Mouse (Mus musculus) hindbrain, embryonic 10.5 days (tissue): ENCODE measurements at regions not wholly inside any gene's neighbourhood (a gene's known extent, or its start where the extent isn't known, plus 50 kb on each side); places are given as distances from the start of the nearest gene placed in this dataset.

ENCODE experiments used
- DNase-seq: peaks from one replicate; pipeline ENCODE4 v3.0.0-alpha.2; 2017; ENCODE audit warnings: low spot score
- H3K27ac ChIP-seq: fragments of 300-500 bp; sonication (generic); 2 replicates; pipeline ENCODE4 v1.5.1; 2016; ENCODE audit warnings: mild to moderate bottlenecking, moderate library complexity
- H3K27me3 ChIP-seq: fragments of 300-500 bp; sonication (generic); 2 replicates; pipeline ENCODE4 v1.6.1; 2016; ENCODE audit warnings: mild to moderate bottlenecking; ENCODE audit not compliant: poor library complexity, insufficient read depth, severe bottlenecking
- H3K36me3 ChIP-seq: fragments of 300-500 bp; sonication (generic); 2 replicates; pipeline ENCODE4 v1.6.1; 2016; ENCODE audit warnings: mild to moderate bottlenecking, moderate library complexity
- H3K4me1 ChIP-seq: fragments of 300-500 bp; sonication (generic); replicated peaks from 2 replicates; pipeline ENCODE4 v1.6.1; 2016; ENCODE audit warnings: mild to moderate bottlenecking
- H3K4me3 ChIP-seq: fragments of 300-500 bp; sonication (generic); 2 replicates; pipeline ENCODE4 v1.5.1; 2016; ENCODE audit warnings: mild to moderate bottlenecking, moderate library complexity
- H3K9me3 ChIP-seq: fragments of 300-500 bp; sonication (generic); 2 replicates; pipeline ENCODE4 v1.6.1; 2016; ENCODE audit warnings: mild to moderate bottlenecking, moderate library complexity
- WGBS: fragments of 180-500 bp; shearing (Covaris S2); methylation state at CpG from one replicate; pipeline ENCODE4 v1.1.7; 2016; 5-methylcytosine and 5-hydroxymethylcytosine counted together

GRCm38 (mm10) chr16:24120836-24121235, 132.2 kb upstream of the Bcl6 start:
- Histone ChIP-seq H3K27me3 (no peaks in the 10 kb centered on the region), H3K9me3 (no peaks in the 10 kb centered on the region), H3K4me3 (no peak overlapping the region), H3K4me1 (no peaks in the 10 kb centered on the region), H3K27ac (no peak overlapping the region), H3K36me3 (no peaks in the 10 kb centered on the region)
- no peak for DNase-seq
- 56% methylated on average over 6 of the region's 6 CpGs for WGBS

GRCm38 (mm10) chr16:24118487-24118886, 129.8 kb upstream of the Bcl6 start:
- no peaks in the 10 kb centered on the region for H3K36me3 ChIP-seq

GRCm38 (mm10) chr16:24102854-24103690, 114.4 kb upstream of the Bcl6 start:
- DNase-seq = no peak
- Histone ChIP-seq H3K4me1 (no peaks in the 10 kb centered on the region), H3K9me3 (no peaks in the 10 kb centered on the region), H3K4me3 (no peak overlapping the region), H3K27ac (no peak overlapping the region), H3K36me3 (no peaks in the 10 kb centered on the region), H3K27me3 (no peaks in the 10 kb centered on the region)
- WGBS = 90% methylated on average over 8 of the region's 8 CpGs

More at GRCm38 (mm10) chr16:24118487-24118886, 129.8 kb upstream of the Bcl6 start:
- Histone ChIP-seq H3K9me3 (no peaks in the 10 kb centered on the region), H3K4me3 (no peak overlapping the region), H3K27me3 (no peaks in the 10 kb centered on the region), H3K27ac (no peak overlapping the region), H3K4me1 (no peaks in the 10 kb centered on the region)
- DNase-seq = no peak
- WGBS = 84% methylated on average over 2 of the region's 2 CpGs

- no peak overlapping the region for H3K4me3 ChIP-seq
- no peaks in the 10 kb centered on the region for H3K9me3 ChIP-seq
- H3K27me3 ChIP-seq = no peaks in the 10 kb centered on the region
- no peaks in the 10 kb centered on the region for H3K36me3 ChIP-seq
- H3K4me1 ChIP-seq = no peaks in the 10 kb centered on the region
- H3K27ac ChIP-seq = no peak overlapping the region
- WGBS = 65% methylated on average over 8 of the region's 8 CpGs
- DNase-seq = no peak
Measured at GRCm38 (mm10) chr16:24097596-24097995, 108.9 kb upstream of the Bcl6 start.

GRCm38 (mm10) chr16:24096076-24096475, 107.4 kb upstream of the Bcl6 start:
- Histone ChIP-seq H3K27me3 (no peaks in the 10 kb centered on the region), H3K36me3 (no peaks in the 10 kb centered on the region), H3K27ac (no peak overlapping the region), H3K4me1 (no peaks in the 10 kb centered on the region), H3K4me3 (no peak overlapping the region), H3K9me3 (no peaks in the 10 kb centered on the region)
- 62% methylated on average over 1 of the region's 1 CpGs for WGBS
- no peak for DNase-seq

- Histone ChIP-seq H3K9me3 (no peaks in the 10 kb centered on the region), H3K36me3 (no peaks in the 10 kb centered on the region)
- 96% methylated on average over 4 of the region's 4 CpGs for WGBS
Measured at GRCm38 (mm10) chr16:24095630-24096029, 107.0 kb upstream of the Bcl6 start.

GRCm38 (mm10) chr16:24094566-24094965, 105.9 kb upstream of the Bcl6 start:
- Histone ChIP-seq H3K27ac (no peak overlapping the region), H3K4me3 (no peak overlapping the region), H3K36me3 (no peaks in the 10 kb centered on the region), H3K4me1 (no peaks in the 10 kb centered on the region), H3K9me3 (no peaks in the 10 kb centered on the region), H3K27me3 (no peaks in the 10 kb centered on the region)
- whole genome bisulfite sequencing = 94% methylated on average over 6 of the region's 6 CpGs
- no peak for DNase-seq

More at GRCm38 (mm10) chr16:24095630-24096029, 107.0 kb upstream of the Bcl6 start:
- H3K4me1 ChIP-seq = no peaks in the 10 kb centered on the region
- no peaks in the 10 kb centered on the region for H3K27me3 ChIP-seq
- no peak overlapping the region for H3K27ac ChIP-seq
- H3K4me3 ChIP-seq = no peak overlapping the region
- no peak for DNase-seq

- no peaks in the 10 kb centered on the region for H3K27me3 ChIP-seq
- no peaks in the 10 kb centered on the region for H3K4me1 ChIP-seq
- no peaks in the 10 kb centered on the region for H3K9me3 ChIP-seq
- no peaks in the 10 kb centered on the region for H3K36me3 ChIP-seq
- 92% methylated on average over 8 of the region's 8 CpGs for WGBS
- no peak overlapping the region for H3K27ac ChIP-seq
- DNase-seq = no peak
- no peak overlapping the region for H3K4me3 ChIP-seq
Measured at GRCm38 (mm10) chr16:24093624-24094023, 105.0 kb upstream of the Bcl6 start.

- H3K27ac ChIP-seq = no peak overlapping the region
- WGBS = 85% methylated on average over 5 of the region's 5 CpGs
- H3K4me1 ChIP-seq = no peaks in the 10 kb centered on the region
- H3K9me3 ChIP-seq = no peaks in the 10 kb centered on the region
- DNase-seq = no peak
- H3K36me3 ChIP-seq = no peaks in the 10 kb centered on the region
- no peaks in the 10 kb centered on the region for H3K27me3 ChIP-seq
- no peak overlapping the region for H3K4me3 ChIP-seq
Measured at GRCm38 (mm10) chr16:24092616-24093525, 104.2 kb upstream of the Bcl6 start.

GRCm38 (mm10) chr16:24092136-24092535, 103.5 kb upstream of the Bcl6 start:
- no peaks in the 10 kb centered on the region for H3K27me3 ChIP-seq
- no peak overlapping the region for H3K4me3 ChIP-seq
- no peaks in the 10 kb centered on the region for H3K4me1 ChIP-seq
- WGBS = 79% methylated on average over 4 of the region's 4 CpGs
- DNase-seq = no peak
- H3K27ac ChIP-seq = no peak overlapping the region
- H3K36me3 ChIP-seq = no peaks in the 10 kb centered on the region
- H3K9me3 ChIP-seq = no peaks in the 10 kb centered on the region

GRCm38 (mm10) chr16:24090981-24091380, 102.3 kb upstream of the Bcl6 start:
- H3K36me3 ChIP-seq = no peaks in the 10 kb centered on the region
- H3K27ac ChIP-seq = no peak overlapping the region
- H3K27me3 ChIP-seq = no peaks in the 10 kb centered on the region
- no peak overlapping the region for H3K4me3 ChIP-seq
- WGBS = 89% methylated on average over 4 of the region's 4 CpGs
- no peak for DNase-seq
- H3K9me3 ChIP-seq = no peaks in the 10 kb centered on the region
- no peaks in the 10 kb centered on the region for H3K4me1 ChIP-seq

GRCm38 (mm10) chr16:24089840-24090762, 101.4 kb upstream of the Bcl6 start:
- no peaks in the 10 kb centered on the region for H3K36me3 ChIP-seq
- H3K4me3 ChIP-seq = no peak overlapping the region
- WGBS = 93% methylated on average over 11 of the region's 11 CpGs
- no peak overlapping the region for H3K27ac ChIP-seq
- H3K9me3 ChIP-seq = no peaks in the 10 kb centered on the region
- no peaks in the 10 kb centered on the region for H3K4me1 ChIP-seq
- DNase-seq = no peak
- no peaks in the 10 kb centered on the region for H3K27me3 ChIP-seq
